Mouse (Mus musculus): Measurements from ENCODE around the gene Gm11985. TPM values are rescaled to one million over a fixed set of nuclear protein-coding genes. Genes with fewer than 3 reads are reported as not detected.

Gene Gm11985
- polyA plus RNA-seq (2014; fragmentation: Nextera tagmentation; extraction: Ambion mirVana): not detected in 2 replicates

DNA sequence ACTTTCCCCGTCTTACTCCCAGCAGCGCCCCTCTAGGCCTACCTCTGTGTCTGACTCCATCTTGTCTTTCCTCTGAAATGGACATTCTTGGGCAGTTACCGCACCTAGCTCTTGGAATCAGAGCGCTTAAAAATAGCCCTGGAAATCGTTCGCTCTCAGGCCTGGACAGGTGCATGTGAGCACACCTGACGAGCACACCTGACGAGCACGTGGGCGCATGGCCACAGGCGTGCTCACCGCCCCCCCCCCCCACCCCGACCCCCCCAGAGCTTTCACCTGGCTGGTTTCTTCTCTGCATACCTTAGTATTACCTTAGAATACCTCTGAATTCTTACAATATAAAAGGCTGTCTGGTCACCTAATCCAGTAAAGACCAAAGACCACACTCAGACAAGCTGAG lies at the start of gene Gm11985:
Gene Gm11985 (minus strand): TSS at position 101 of the 400 bp plus-strand sequence.
- Histone ChIP-seq H3K4me3 (ENCODE audit: control insufficient read depth in 1 of 2, insufficient read depth in 1 of 2, low read depth in 1 of 2, low read length in 2 of 2) (no peak within 1 kb of the TSS), H3K27ac (replicated peaks in 1 of 2; ENCODE audit: control insufficient read depth in 1 of 2, insufficient read depth in 1 of 2, low read depth in 2 of 2, low read length in 2 of 2) (no peak within 1 kb of the TSS), H3K27me3 (ENCODE audit: control insufficient read depth, insufficient read depth, low read length) (no peaks in the 10 kb centered on the region), H3K4me1 (ENCODE audit: control insufficient read depth in 2 of 2, insufficient read depth in 2 of 2, low read length in 2 of 2) (peaks cover 5 to 7% of the 10 kb centered on the region in 2 experiments; a peak in 2 of 4 replicates), H3K36me3 (ENCODE audit: control insufficient read depth, insufficient read depth, low read length) (no peaks in the 10 kb centered on the region), H3K9me3 (ENCODE audit: control insufficient read depth, low read length) (no peaks in the 10 kb centered on the region), H3K4me2 (ENCODE audit: low read length) (no peak within 1 kb of the TSS), H3K9ac (ENCODE audit: low read length) (no peak within 1 kb of the TSS)
- ATAC-seq (ENCODE audit: insufficient number of reproducible peaks, insufficient read depth, low FRiP score, low read depth): no peak; the same call in 1 of the 2 replicates
- WGBS: 80% methylated on average over 13 of the region's 13 CpGs

DNA sequence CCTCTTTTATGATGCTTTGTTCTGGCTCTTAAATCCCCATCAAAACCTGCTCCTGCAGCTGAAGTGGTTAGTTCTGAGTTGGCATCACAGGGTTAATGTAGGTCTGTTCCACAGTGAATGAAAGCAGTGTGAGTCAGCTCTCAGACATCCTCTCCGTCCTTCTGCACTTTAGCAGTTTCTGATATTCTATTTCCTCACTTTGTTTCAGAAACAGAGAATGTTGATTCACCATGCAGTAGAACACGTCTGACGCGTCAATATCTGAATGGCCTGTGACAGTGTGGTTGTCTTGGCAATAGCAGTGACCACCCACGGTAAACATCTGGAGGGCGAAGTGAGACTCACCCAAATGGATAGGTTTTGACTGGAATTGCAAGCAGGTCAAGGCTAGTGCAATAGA lies 49.3 kb upstream of the Gm11985 start:
- Histone ChIP-seq H3K4me2 (ENCODE audit: low read length) (no peak overlapping the region), H3K27ac (replicated peaks in 1 of 2; ENCODE audit: control insufficient read depth in 1 of 2, insufficient read depth in 1 of 2, low read depth in 2 of 2, low read length in 2 of 2) (peak overlapping the region; percentile 29 to 62), H3K4me3 (ENCODE audit: control insufficient read depth in 1 of 2, insufficient read depth in 1 of 2, low read depth in 1 of 2, low read length in 2 of 2) (no peak overlapping the region), H3K4me1 (ENCODE audit: control insufficient read depth in 2 of 2, insufficient read depth in 2 of 2, low read length in 2 of 2) (peaks cover 5 to 6% of the 10 kb centered on the region in 2 experiments; a peak in 2 of 4 replicates), H3K27me3 (ENCODE audit: control insufficient read depth, insufficient read depth, low read length) (no peaks in the 10 kb centered on the region), H3K9ac (ENCODE audit: low read length) (no peak overlapping the region), H3K9me3 (ENCODE audit: control insufficient read depth, low read length) (no peaks in the 10 kb centered on the region), H3K36me3 (ENCODE audit: control insufficient read depth, insufficient read depth, low read length) (no peaks in the 10 kb centered on the region)
- ATAC-seq (ENCODE audit: insufficient number of reproducible peaks, insufficient read depth, low FRiP score, low read depth): peak; percentile 55
- 35% methylated on average over 6 of the region's 6 CpGs for WGBS

DNA sequence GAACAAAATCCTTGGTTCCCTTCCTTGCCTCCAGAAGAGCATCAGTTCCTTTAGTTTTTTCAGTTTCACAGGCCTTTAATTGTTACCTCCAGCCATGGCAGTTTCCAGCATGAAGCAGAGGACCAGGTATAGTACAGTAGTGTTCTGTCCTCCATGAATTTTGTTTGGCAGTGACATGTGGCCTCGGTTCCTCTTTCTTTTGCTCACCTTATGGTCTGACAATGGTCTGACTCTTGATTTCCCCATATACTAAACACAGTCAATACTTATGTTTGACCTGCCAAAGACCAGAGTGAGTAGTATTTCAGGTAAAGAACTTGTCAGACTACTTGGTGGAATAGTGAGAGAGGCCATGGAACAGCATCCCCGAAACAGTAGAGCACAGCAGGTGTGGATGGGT lies 48.4 kb upstream of the Gm11985 start:
- ATAC-seq (ENCODE audit: insufficient number of reproducible peaks, insufficient read depth, low FRiP score, low read depth): no peak
- Histone ChIP-seq H3K36me3 (ENCODE audit: control insufficient read depth, insufficient read depth, low read length) (no peaks in the 10 kb centered on the region), H3K27ac (replicated peaks in 1 of 2; ENCODE audit: control insufficient read depth in 1 of 2, insufficient read depth in 1 of 2, low read depth in 2 of 2, low read length in 2 of 2) (no peak overlapping the region), H3K4me3 (ENCODE audit: control insufficient read depth in 1 of 2, insufficient read depth in 1 of 2, low read depth in 1 of 2, low read length in 2 of 2) (no peak overlapping the region), H3K27me3 (ENCODE audit: control insufficient read depth, insufficient read depth, low read length) (no peaks in the 10 kb centered on the region), H3K9ac (ENCODE audit: low read length) (no peak overlapping the region), H3K9me3 (ENCODE audit: control insufficient read depth, low read length) (no peaks in the 10 kb centered on the region), H3K4me1 (ENCODE audit: control insufficient read depth in 2 of 2, insufficient read depth in 2 of 2, low read length in 2 of 2) (peaks cover 5 to 6% of the 10 kb centered on the region in 2 experiments; a peak in 2 of 4 replicates), H3K4me2 (ENCODE audit: low read length) (no peak overlapping the region)
- 95% methylated on average over 2 of the region's 2 CpGs for WGBS

DNA sequence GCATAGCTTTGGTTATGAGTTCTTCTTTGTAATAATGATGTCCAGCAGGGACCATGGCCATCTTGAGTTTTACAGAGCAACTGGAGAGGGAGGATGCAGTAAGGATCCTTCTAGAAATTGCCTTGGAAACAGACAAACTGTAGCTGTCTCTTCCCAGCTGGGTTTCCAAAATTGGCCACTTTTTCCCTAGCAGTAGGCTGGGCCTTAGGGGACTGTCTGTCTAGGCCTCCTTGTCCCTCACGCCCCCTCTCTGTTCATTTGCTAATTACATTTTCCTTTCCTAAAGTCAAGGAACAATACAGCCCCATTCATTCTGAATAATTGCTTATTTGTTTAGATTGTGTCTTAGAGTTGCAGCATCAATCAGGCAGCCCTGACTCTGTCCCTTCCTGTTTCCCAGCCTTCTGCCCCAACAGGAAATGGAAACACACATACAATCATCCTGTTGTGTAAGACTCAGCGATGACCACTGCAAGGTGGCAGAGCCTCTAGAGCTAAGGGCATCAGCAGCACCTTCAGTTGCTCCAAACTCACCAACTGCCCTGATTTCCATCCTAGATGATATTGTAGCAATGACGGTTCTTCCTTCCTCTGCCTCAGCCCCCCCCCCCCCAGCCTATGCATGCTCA lies 46.7 kb upstream of the Gm11985 start:
- WGBS: 55% methylated on average over 3 of the region's 3 CpGs
- no peaks in the 10 kb centered on the region for H3K36me3 ChIP-seq (ENCODE audit: control insufficient read depth, insufficient read depth, low read length)
- ATAC-seq (ENCODE audit: insufficient number of reproducible peaks, insufficient read depth, low FRiP score, low read depth): no peak
- no peaks in the 10 kb centered on the region for H3K27me3 ChIP-seq (ENCODE audit: control insufficient read depth, insufficient read depth, low read length)
- H3K27ac ChIP-seq (replicated peaks in 1 of 2; ENCODE audit: control insufficient read depth in 1 of 2, insufficient read depth in 1 of 2, low read depth in 2 of 2, low read length in 2 of 2): no peak overlapping the region
- no peak overlapping the region for H3K4me3 ChIP-seq (ENCODE audit: control insufficient read depth in 1 of 2, insufficient read depth in 1 of 2, low read depth in 1 of 2, low read length in 2 of 2)
- no peak overlapping the region for H3K9ac ChIP-seq (ENCODE audit: low read length)
- no peaks in the 10 kb centered on the region for H3K9me3 ChIP-seq (ENCODE audit: control insufficient read depth, low read length)
- H3K4me1 ChIP-seq (ENCODE audit: control insufficient read depth in 2 of 2, insufficient read depth in 2 of 2, low read length in 2 of 2): peaks cover 5 to 6% of the 10 kb centered on the region in 2 experiments; a peak in 2 of 4 replicates
- no peak overlapping the region for H3K4me2 ChIP-seq (ENCODE audit: low read length)

DNA sequence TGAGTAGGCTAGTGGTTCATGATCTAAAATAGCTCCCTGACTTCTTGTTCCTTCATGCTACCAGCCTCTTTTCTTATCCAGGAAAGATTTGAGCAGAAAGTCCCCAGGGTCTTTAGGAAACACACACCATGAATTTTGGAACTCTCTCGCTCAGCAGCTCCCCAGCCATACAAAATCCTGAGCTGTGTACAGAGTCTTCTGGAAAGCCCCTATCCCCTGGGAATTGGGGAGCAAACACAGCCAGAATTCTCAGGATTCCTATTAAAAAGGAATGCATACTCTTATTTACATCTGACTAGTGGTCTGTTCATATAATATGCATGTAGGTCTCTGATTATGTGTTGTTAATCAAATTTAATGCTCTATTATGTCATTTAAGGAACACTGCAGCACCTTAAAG lies 46.1 kb upstream of the Gm11985 start:
- ATAC-seq (ENCODE audit: insufficient number of reproducible peaks, insufficient read depth, low FRiP score, low read depth): no peak
- H3K9ac ChIP-seq (ENCODE audit: low read length): no peak overlapping the region
- no peaks in the 10 kb centered on the region for H3K27me3 ChIP-seq (ENCODE audit: control insufficient read depth, insufficient read depth, low read length)
- no peaks in the 10 kb centered on the region for H3K36me3 ChIP-seq (ENCODE audit: control insufficient read depth, insufficient read depth, low read length)
- H3K4me2 ChIP-seq (ENCODE audit: low read length): no peak overlapping the region
- no peak overlapping the region for H3K4me3 ChIP-seq (ENCODE audit: control insufficient read depth in 1 of 2, insufficient read depth in 1 of 2, low read depth in 1 of 2, low read length in 2 of 2)
- no peaks in the 10 kb centered on the region for H3K9me3 ChIP-seq (ENCODE audit: control insufficient read depth, low read length)
- WGBS: 48% methylated on average over 1 of the region's 1 CpGs
- peaks cover 5 to 6% of the 10 kb centered on the region in 2 experiments; a peak in 2 of 4 replicates for H3K4me1 ChIP-seq (ENCODE audit: control insufficient read depth in 2 of 2, insufficient read depth in 2 of 2, low read length in 2 of 2)
- no peak overlapping the region for H3K27ac ChIP-seq (replicated peaks in 1 of 2; ENCODE audit: control insufficient read depth in 1 of 2, insufficient read depth in 1 of 2, low read depth in 2 of 2, low read length in 2 of 2)

DNA sequence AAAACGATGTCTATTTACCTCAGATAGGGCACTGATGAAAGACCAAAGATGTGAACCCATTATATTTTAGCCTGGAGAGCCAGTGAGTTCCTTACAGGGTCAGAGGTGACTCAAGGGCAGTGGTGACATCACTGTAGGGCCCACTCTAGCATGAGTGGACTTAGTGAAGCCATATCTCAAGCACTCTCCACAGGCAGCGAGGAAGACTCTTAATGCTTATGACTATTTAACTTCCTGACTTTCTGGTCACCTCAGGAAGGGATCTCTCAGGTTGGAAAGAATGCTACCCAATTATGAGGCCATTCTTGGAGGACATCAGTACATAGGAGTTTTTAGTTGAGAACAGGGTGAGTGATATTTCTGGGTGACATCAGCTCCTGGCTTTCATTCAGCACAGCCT lies 45.0 kb upstream of the Gm11985 start:
- Histone ChIP-seq H3K36me3 (ENCODE audit: control insufficient read depth, insufficient read depth, low read length) (no peaks in the 10 kb centered on the region), H3K9me3 (ENCODE audit: control insufficient read depth, low read length) (no peaks in the 10 kb centered on the region), H3K27ac (replicated peaks in 1 of 2; ENCODE audit: control insufficient read depth in 1 of 2, insufficient read depth in 1 of 2, low read depth in 2 of 2, low read length in 2 of 2) (no peak overlapping the region), H3K27me3 (ENCODE audit: control insufficient read depth, insufficient read depth, low read length) (no peaks in the 10 kb centered on the region), H3K4me1 (ENCODE audit: control insufficient read depth in 2 of 2, insufficient read depth in 2 of 2, low read length in 2 of 2) (peaks cover 2 to 6% of the 10 kb centered on the region in 2 experiments; a peak in 2 of 4 replicates), H3K4me3 (ENCODE audit: control insufficient read depth in 1 of 2, insufficient read depth in 1 of 2, low read depth in 1 of 2, low read length in 2 of 2) (no peak overlapping the region), H3K9ac (ENCODE audit: low read length) (no peak overlapping the region), H3K4me2 (ENCODE audit: low read length) (no peak overlapping the region)
- WGBS: 61% methylated on average over 2 of the region's 2 CpGs
- no peak for ATAC-seq (ENCODE audit: insufficient number of reproducible peaks, insufficient read depth, low FRiP score, low read depth)

DNA sequence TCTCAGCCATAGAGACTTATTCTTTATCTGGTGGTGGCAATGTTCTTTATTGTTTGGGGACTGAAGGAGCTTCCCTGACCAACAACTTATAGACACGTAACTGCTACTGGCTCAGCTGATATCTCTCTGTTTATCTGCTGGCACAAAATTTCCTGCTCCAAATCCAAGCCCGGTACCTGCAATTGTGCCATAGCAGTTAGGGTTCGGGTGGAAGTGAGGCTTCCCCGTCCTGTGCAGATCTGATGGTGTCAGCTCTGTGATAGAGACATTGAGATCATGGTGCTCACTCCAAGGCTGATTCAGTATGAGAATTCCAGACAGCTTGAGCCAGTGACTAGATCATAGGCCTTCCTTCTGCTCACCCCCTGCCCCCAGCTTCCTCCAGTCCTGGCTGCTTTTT lies 43.6 kb upstream of the Gm11985 start:
- no peaks in the 10 kb centered on the region for H3K36me3 ChIP-seq (ENCODE audit: control insufficient read depth, insufficient read depth, low read length)
- no peak overlapping the region for H3K9ac ChIP-seq (ENCODE audit: low read length)
- no peak overlapping the region for H3K27ac ChIP-seq (replicated peaks in 1 of 2; ENCODE audit: control insufficient read depth in 1 of 2, insufficient read depth in 1 of 2, low read depth in 2 of 2, low read length in 2 of 2)
- no peaks in the 10 kb centered on the region for H3K4me1 ChIP-seq (ENCODE audit: control insufficient read depth in 2 of 2, insufficient read depth in 2 of 2, low read length in 2 of 2)
- H3K4me2 ChIP-seq (ENCODE audit: low read length): no peak overlapping the region
- no peaks in the 10 kb centered on the region for H3K27me3 ChIP-seq (ENCODE audit: control insufficient read depth, insufficient read depth, low read length)
- 85% methylated on average over 4 of the region's 4 CpGs for WGBS
- H3K4me3 ChIP-seq (ENCODE audit: control insufficient read depth in 1 of 2, insufficient read depth in 1 of 2, low read depth in 1 of 2, low read length in 2 of 2): no peak overlapping the region
- no peaks in the 10 kb centered on the region for H3K9me3 ChIP-seq (ENCODE audit: control insufficient read depth, low read length)
- ATAC-seq (ENCODE audit: insufficient number of reproducible peaks, insufficient read depth, low FRiP score, low read depth): no peak

DNA sequence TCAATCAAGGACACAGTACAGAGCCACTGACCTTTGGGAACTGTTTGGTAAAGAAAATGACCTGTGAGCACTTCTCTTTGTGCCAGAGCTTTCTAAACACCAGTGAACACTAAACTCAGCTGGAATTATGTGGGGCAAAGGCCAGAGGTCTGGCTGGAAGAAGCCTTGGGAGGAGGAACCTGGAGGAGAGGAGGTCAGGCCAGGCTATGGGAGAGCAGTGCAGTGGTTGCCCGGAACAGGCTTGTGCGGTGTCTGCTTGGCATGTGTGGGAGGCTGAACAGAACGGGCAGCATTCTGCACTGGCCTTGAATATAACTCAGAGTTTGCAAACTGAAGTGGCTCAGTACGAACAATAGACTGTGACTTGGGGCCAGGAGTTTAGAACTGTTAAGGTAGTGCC lies 41.6 kb upstream of the Gm11985 start:
- H3K4me2 ChIP-seq (ENCODE audit: low read length): no peak overlapping the region
- H3K27me3 ChIP-seq (ENCODE audit: control insufficient read depth, insufficient read depth, low read length): no peaks in the 10 kb centered on the region
- H3K9me3 ChIP-seq (ENCODE audit: control insufficient read depth, low read length): no peaks in the 10 kb centered on the region
- 75% methylated on average over 4 of the region's 4 CpGs for WGBS
- H3K9ac ChIP-seq (ENCODE audit: low read length): no peak overlapping the region
- no peak overlapping the region for H3K4me3 ChIP-seq (ENCODE audit: control insufficient read depth in 1 of 2, insufficient read depth in 1 of 2, low read depth in 1 of 2, low read length in 2 of 2)
- no peak overlapping the region for H3K27ac ChIP-seq (replicated peaks in 1 of 2; ENCODE audit: control insufficient read depth in 1 of 2, insufficient read depth in 1 of 2, low read depth in 2 of 2, low read length in 2 of 2)
- H3K36me3 ChIP-seq (ENCODE audit: control insufficient read depth, insufficient read depth, low read length): no peaks in the 10 kb centered on the region
- no peak for ATAC-seq (ENCODE audit: insufficient number of reproducible peaks, insufficient read depth, low FRiP score, low read depth)
- no peaks in the 10 kb centered on the region for H3K4me1 ChIP-seq (ENCODE audit: control insufficient read depth in 2 of 2, insufficient read depth in 2 of 2, low read length in 2 of 2)

All from heart, embryonic 14.5 days (tissue).